Mouse (Mus musculus) inflammation-experienced regulatory T-cells, adult 6 months (primary cell): ENCODE measurements around the gene Klk1b1. TPM values are rescaled to one million over a fixed set of nuclear protein-coding genes. Genes with fewer than 3 reads are reported as not detected.
"Not testable (repeated sequence)": the region's sequence is repeated elsewhere in the genome, so short reads cannot be mapped to it uniquely, and the experiment has no call there.

Experiments
- ATAC-seq: one replicate; pipeline ENCODE4 v1.8.0; 2017
- polyA plus RNA-seq, 3 experiments: library from polyadenylated mRNA; unstranded; fragments of 100-300 nt; shearing (Covaris generic); gene quantifications; one replicate each; pipeline ENCODE4 v1.2.1; 2017

Gene Klk1b1
- polyA plus RNA-seq, 3 experiments from 2014 or later, result not detected

- not testable (repeated sequence) for ATAC-seq
Observed at GRCm38 (mm10) chr7:44011868-44012267, 45.3 kb downstream of the Klk1b1 start, which contains the start of gene Klk1b26. Klk1b26 (plus strand) TSS chr7:44012168.

GRCm38 (mm10) chr7:44014666-44015065, 48.1 kb downstream of the Klk1b1 start:
- ATAC-seq, result not testable (repeated sequence)

- no peak for ATAC-seq
Observed at GRCm38 (mm10) chr7:44015071-44015470, 48.5 kb downstream of the Klk1b1 start.

Other genes with a start within 250 kb of the Klk1b1 start
- gene Klk12, start 197.9 kb upstream of the Klk1b1 start, polyA plus RNA-seq, result not detected
- under 1 TPM in 1 of 3 experiments, not detected in 2; 0.46 TPM for gene Klk11, start 192.1 kb upstream of the Klk1b1 start, polyA plus RNA-seq
- gene Klk10, start 185.7 kb upstream of the Klk1b1 start, polyA plus RNA-seq, result under 1 TPM in 1 of 3 experiments, not detected in 2; 0.73 TPM
- gene Klk9, start 174.9 kb upstream of the Klk1b1 start, polyA plus RNA-seq, result not detected
- 100 to 1,000 TPM; 127 to 173 (median 148) TPM for gene Klk8, start 169.2 kb upstream of the Klk1b1 start, polyA plus RNA-seq
- under 1 TPM in 1 of 3 experiments, not detected in 2; 0.17 TPM for gene Klk7, start 155.5 kb upstream of the Klk1b1 start, polyA plus RNA-seq
- gene Klk6, start 142.3 kb upstream of the Klk1b1 start, polyA plus RNA-seq, result under 1 TPM in 1 of 3 experiments, not detected in 2; 0.52 TPM
- gene Klk5, start 124.8 kb upstream of the Klk1b1 start, polyA plus RNA-seq, result not detected
- gene Klk4, start 85.6 kb upstream of the Klk1b1 start, polyA plus RNA-seq, result not detected
- not detected for gene Klk15, start 33.0 kb upstream of the Klk1b1 start, polyA plus RNA-seq
- gene Klk1b8, start 16.1 kb upstream of the Klk1b1 start, polyA plus RNA-seq, result not detected
- 1 to 10 TPM in 2 of 3 experiments, not detected in 1; 1.5 to 2.8 TPM for gene Klk1b9, start 9.3 kb downstream of the Klk1b1 start, polyA plus RNA-seq
- not detected for gene Klk1b11, start 29.1 kb downstream of the Klk1b1 start, polyA plus RNA-seq
- gene Klk1b26, start 45.4 kb downstream of the Klk1b1 start, polyA plus RNA-seq, result not detected
- gene Klk1b27, start 85.5 kb downstream of the Klk1b1 start, polyA plus RNA-seq, result 1 to 10 TPM; 3.3 to 6.3 (median 4.1) TPM
- gene Klk1b21, start 135.6 kb downstream of the Klk1b1 start, polyA plus RNA-seq, result not detected
- not detected for gene Klk1b22, start 145.9 kb downstream of the Klk1b1 start, polyA plus RNA-seq
- gene Klk1b16, start 170.0 kb downstream of the Klk1b1 start, polyA plus RNA-seq, result not detected
- gene Klk1b24, start 221.5 kb downstream of the Klk1b1 start, polyA plus RNA-seq, result not detected
- not detected for gene Klk1b3, start 231.4 kb downstream of the Klk1b1 start, polyA plus RNA-seq
- gene Klk1b4, start 240.7 kb downstream of the Klk1b1 start, polyA plus RNA-seq, result not detected
- not detected for gene Klk1b5, start 249.2 kb downstream of the Klk1b1 start, polyA plus RNA-seq